Mouse (Mus musculus) limb, embryonic 14.5 days (tissue): ENCODE measurements around the gene Prss57. TPM values are rescaled to one million over a fixed set of nuclear protein-coding genes. Genes with fewer than 3 reads are reported as not detected.

ENCODE experiments used
- ATAC-seq: fragments of 200-750 bp; cut with Nextera tagmentation; 2 replicates; pipeline ENCODE4 v1.8.0; 2017; ENCODE audit warnings: low read depth, moderate number of reproducible peaks, moderate TSS enrichment; ENCODE audit not compliant: low FRiP score
- DNase-seq: peaks from one replicate; pipeline ENCODE4 v3.0.0-alpha.2; 2015; ENCODE audit warnings: low spot score
- H3K27ac ChIP-seq: fragments of 300-500 bp; sonication (generic); replicated peaks from 2 replicates; pipeline ENCODE4 v1.5.1; 2014; ENCODE audit warnings: low read depth, mild to moderate bottlenecking, low read length, moderate library complexity, mixed read lengths
- H3K27me3 ChIP-seq: fragments of 300-500 bp; sonication (generic); 2 replicates; pipeline ENCODE4 v1.6.1; 2014; ENCODE audit warnings: low read length, mixed read lengths; ENCODE audit not compliant: control insufficient read depth, insufficient read depth
- H3K36me3 ChIP-seq: fragments of 300-500 bp; sonication (generic); 2 replicates; pipeline ENCODE4 v1.6.1; 2014; ENCODE audit warnings: mild to moderate bottlenecking, low read length, moderate library complexity, mixed read lengths; ENCODE audit not compliant: control insufficient read depth, insufficient read depth
- H3K4me1 ChIP-seq: fragments of 300-500 bp; sonication (generic); 2 replicates; pipeline ENCODE4 v1.6.1; 2014; ENCODE audit warnings: antibody characterized with exemption, low read length, mixed read lengths; ENCODE audit not compliant: control insufficient read depth, insufficient read depth
- H3K4me2 ChIP-seq: fragments of 300-500 bp; sonication (generic); replicated peaks from 2 replicates; pipeline ENCODE4 v1.6.1; 2014; ENCODE audit warnings: low read depth, mild to moderate bottlenecking, low read length, moderate library complexity; ENCODE audit not compliant: severe bottlenecking
- H3K4me3 ChIP-seq: fragments of 300-500 bp; sonication (generic); replicated peaks from 2 replicates; pipeline ENCODE4 v1.5.1; 2014; ENCODE audit warnings: low read length
- H3K9ac ChIP-seq: fragments of 300-500 bp; sonication (generic); 2 replicates; pipeline ENCODE4 v1.6.1; 2014; ENCODE audit warnings: mild to moderate bottlenecking, low read depth, low read length, moderate library complexity; ENCODE audit not compliant: severe bottlenecking
- H3K9me3 ChIP-seq: fragments of 300-500 bp; sonication (generic); 2 replicates; pipeline ENCODE4 v1.6.1; 2016; ENCODE audit warnings: low read length; ENCODE audit not compliant: control insufficient read depth
- POLR2A ChIP-seq: fragments of 200-500 bp; IDR thresholded peaks from 2 replicates; pipeline ENCODE4 v1.8.0; 2012; ENCODE audit warnings: inconsistent platforms, mild to moderate bottlenecking, moderate library complexity, borderline replicate concordance; ENCODE audit not compliant: insufficient read depth, insufficient read length; ENCODE audit errors: extremely low read depth
- WGBS: fragments of 180-500 bp; shearing (Covaris S2); extraction: QIAGEN DNeasy Blood & Tissue Kit; methylation state at CpG from one replicate; pipeline ENCODE4 v1.1.7; 2014; 5-methylcytosine and 5-hydroxymethylcytosine counted together
- polyA plus RNA-seq, 2 experiments: library from polyadenylated mRNA; depleted of rRNA in 1 of 2; stranded (reverse) in 1 of 2; unstranded in 1 of 2; fragments of >200 nt; fragmentation: Nextera tagmentation in 1 of 2; extraction: Ambion mirVana in 1 of 2; gene quantifications; 2 replicates each; pipeline versions ENCODE4 v1.2.1 to v1.2.3; 2012 to 2014

The Prss57 gene
- polyA plus RNA-seq, 2 experiments, result 0.06 TPM; not detected in 1

- no peak for ATAC-seq
- no peak overlapping the region for H3K9ac ChIP-seq
- no peak for TF ChIP-seq POLR2A
- peaks cover 9% of the 10 kb centered on the region for H3K4me1 ChIP-seq
- no peak overlapping the region for H3K4me3 ChIP-seq
- no peaks in the 10 kb centered on the region for H3K9me3 ChIP-seq
- no peak overlapping the region for H3K4me2 ChIP-seq
- no peak for DNase-seq
- WGBS, result 78% methylated on average over 5 of the region's 5 CpGs
- H3K36me3 ChIP-seq, result 0 out of 2 replicates have a peak, but pooled peaks cover 3% of the 10 kb centered on the region
- no peak overlapping the region for H3K27ac ChIP-seq
- H3K27me3 ChIP-seq, result no peaks in the 10 kb centered on the region
Observed at GRCm38 (mm10) chr10:79792339-79793040, 1.7 kb upstream of the Prss57 start.

- Histone ChIP-seq H3K36me3 (no peaks in the 10 kb centered on the region), H3K9me3 (no peaks in the 10 kb centered on the region), H3K27me3 (no peaks in the 10 kb centered on the region), H3K9ac (no peak overlapping the region), H3K4me3 (no peak overlapping the region), H3K27ac (no peak overlapping the region), H3K4me1 (peaks cover 3% of the 10 kb centered on the region), H3K4me2 (no peak overlapping the region)
- 51% methylated on average over 2 of the region's 2 CpGs for WGBS
- no peak for TF ChIP-seq POLR2A
- DNase-seq, result no peak
- no peak for ATAC-seq
Observed at GRCm38 (mm10) chr10:79789581-79789980, 1.2 kb downstream of the Prss57 start.

GRCm38 (mm10) chr10:79788386-79789158 is 2.2 kb downstream of the Prss57 start:
- no peak for ATAC-seq
- DNase-seq, result peak; percentile 77
- no peak for TF ChIP-seq POLR2A
- 34% methylated on average over 7 of the region's 7 CpGs for WGBS
- H3K9ac ChIP-seq, result no peak overlapping the region
- H3K36me3 ChIP-seq, result no peaks in the 10 kb centered on the region
- H3K4me3 ChIP-seq, result no peak overlapping the region
- no peaks in the 10 kb centered on the region for H3K9me3 ChIP-seq
- no peak overlapping the region for H3K27ac ChIP-seq
- no peaks in the 10 kb centered on the region for H3K27me3 ChIP-seq
- no peak overlapping the region for H3K4me2 ChIP-seq
- H3K4me1 ChIP-seq, result no peaks in the 10 kb centered on the region; the same call in 1 of the 2 replicates

GRCm38 (mm10) chr10:79783920-79784800 is 6.6 kb downstream of the Prss57 start:
- WGBS, result 36% methylated on average over 27 of the region's 27 CpGs
- TF ChIP-seq POLR2A, result no peak
- ATAC-seq (no peak), DNase-seq (peak; percentile 49)
- no peaks in the 10 kb centered on the region for H3K27me3 ChIP-seq
- H3K4me1 ChIP-seq, result 0 out of 2 replicates have a peak, but pooled peaks cover 7% of the 10 kb centered on the region
- H3K36me3 ChIP-seq, result no peaks in the 10 kb centered on the region
- no peak overlapping the region for H3K27ac ChIP-seq
- no peaks in the 10 kb centered on the region for H3K9me3 ChIP-seq
- no peak overlapping the region for H3K4me3 ChIP-seq
- no peak overlapping the region for H3K9ac ChIP-seq
- no peak overlapping the region for H3K4me2 ChIP-seq

- no peak overlapping the region for H3K4me2 ChIP-seq
- no peak overlapping the region for H3K4me3 ChIP-seq
- no peak for ATAC-seq
- H3K9me3 ChIP-seq, result no peaks in the 10 kb centered on the region
- no peak for TF ChIP-seq POLR2A
- no peak overlapping the region for H3K27ac ChIP-seq
- no peak overlapping the region for H3K9ac ChIP-seq
- H3K36me3 ChIP-seq, result no peaks in the 10 kb centered on the region
- peaks cover 9% of the 10 kb centered on the region; the same call in 1 of the 2 replicates for H3K4me1 ChIP-seq
- 61% methylated on average over 7 of the region's 7 CpGs for WGBS
- no peak for DNase-seq
- H3K27me3 ChIP-seq, result no peaks in the 10 kb centered on the region
Observed at GRCm38 (mm10) chr10:79783050-79783449, 7.7 kb downstream of the Prss57 start.
